Mouse (Mus musculus) olfactory bulb, adult 2 months (tissue): Measurements from ENCODE around the gene Lmnb2.

Experiments used
- CTCF ChIP-seq: fragments of 200-500 bp; IDR thresholded peaks from 2 replicates; pipeline ENCODE4 v1.5.1; 2012; ENCODE audit warnings: low read depth, mild to moderate bottlenecking, low read length, moderate library complexity; ENCODE audit not compliant: insufficient read depth
- POLR2A ChIP-seq: fragments of 200-500 bp; IDR thresholded peaks from 2 replicates; pipeline ENCODE4 v1.6.1; 2012; ENCODE audit warnings: mild to moderate bottlenecking, low read depth, low read length, moderate library complexity; ENCODE audit not compliant: insufficient read depth

GRCm38 (mm10) chr10:80930361-80931152, 12.5 kb upstream of the Lmnb2 start:
- TF ChIP-seq CTCF (no peak), POLR2A (no peak)
